Mouse (Mus musculus) MEL (cell line): ENCODE results near the gene Mme. TPM values are rescaled to one million over a fixed set of nuclear protein-coding genes. Genes with fewer than 3 reads are reported as not detected.

Source experiments
- DNase-seq: peaks from one replicate; pipeline ENCODE4 v3.0.0; 2011; ENCODE audit warnings: low read depth, low spot score
- H3K27ac ChIP-seq: 2 replicates; pipeline ENCODE4 v1.5.1; 2012; ENCODE audit warnings: low read depth, mild to moderate bottlenecking, control low read depth, low read length, moderate library complexity; ENCODE audit not compliant: control insufficient read depth
- H3K27me3 ChIP-seq, 2 experiments: fragments of 150-350 bp in 1 of 2; sonication (generic) in 1 of 2; 2 replicates each; pipeline ENCODE4 v1.6.1; 2012; ENCODE audit warnings: low read length in 2 of 2, mild to moderate bottlenecking in 2 of 2, improper control_type of control experiment in 1 of 2, moderate library complexity in 1 of 2; ENCODE audit not compliant: insufficient read depth in 2 of 2, control insufficient read depth in 1 of 2
- H3K36me3 ChIP-seq, 2 experiments: 2 replicates each; pipeline ENCODE4 v1.6.1; 2012 to 2014; ENCODE audit warnings: low read length in 2 of 2, improper control_type of control experiment in 1 of 2, inconsistent platforms in 1 of 2, mild to moderate bottlenecking in 1 of 2; ENCODE audit not compliant: insufficient read depth in 2 of 2, control insufficient read depth in 1 of 2
- H3K4me1 ChIP-seq, 2 experiments: fragments of 150-350 bp in 1 of 2; sonication (generic) in 1 of 2; 2 replicates each; pipeline ENCODE4 v1.6.1; 2012; ENCODE audit warnings: low read length in 2 of 2, improper control_type of control experiment in 1 of 2, mild to moderate bottlenecking in 1 of 2; ENCODE audit not compliant: insufficient read depth in 2 of 2, control insufficient read depth in 1 of 2
- H3K4me3 ChIP-seq, 2 experiments: fragments of 150-350 bp in 1 of 2; sonication (generic) in 1 of 2; 2 replicates each; pipeline ENCODE4 v1.5.1; 2012; ENCODE audit warnings: low read depth in 2 of 2, low read length in 2 of 2, mild to moderate bottlenecking in 2 of 2, moderate library complexity in 2 of 2, control low read depth in 1 of 2, improper control_type of control experiment in 1 of 2; ENCODE audit not compliant: control insufficient read depth in 1 of 2, insufficient read depth in 1 of 2
- H3K79me2 ChIP-seq: 2 replicates; pipeline ENCODE4 v1.6.1; 2012; ENCODE audit warnings: mild to moderate bottlenecking, low read length, moderate library complexity; ENCODE audit not compliant: control insufficient read depth, poor library complexity, insufficient read depth
- H3K9ac ChIP-seq: 2 replicates; pipeline ENCODE4 v1.6.1; 2012; ENCODE audit warnings: low read depth, mild to moderate bottlenecking, control low read depth, low read length, moderate library complexity; ENCODE audit not compliant: control insufficient read depth, poor library complexity, severe bottlenecking
- H3K9me3 ChIP-seq: fragments of 150-350 bp; sonication (generic); replicated peaks from 2 replicates; pipeline ENCODE4 v1.6.1; 2012; ENCODE audit warnings: mild to moderate bottlenecking, low read length, improper control_type of control experiment, moderate library complexity; ENCODE audit not compliant: insufficient read depth
- ELF1 ChIP-seq: IDR thresholded peaks from 2 replicates; pipeline ENCODE4 v1.6.1; 2014; ENCODE audit warnings: low read depth, mild to moderate bottlenecking, inconsistent platforms, low read length, improper control_type of control experiment, moderate library complexity
- ETS1 ChIP-seq: IDR thresholded peaks from 2 replicates; pipeline ENCODE4 v1.6.1; 2012; ENCODE audit warnings: low read depth, mild to moderate bottlenecking, inconsistent platforms, low read length, improper control_type of control experiment, moderate library complexity
- GABPA ChIP-seq: IDR thresholded peaks from 2 replicates; pipeline ENCODE4 v1.6.1; 2012; ENCODE audit warnings: low read depth, mild to moderate bottlenecking, inconsistent platforms, low read length, improper control_type of control experiment, moderate library complexity
- GATA1 ChIP-seq: IDR thresholded peaks from 2 replicates; pipeline ENCODE4 v1.6.1; 2011; ENCODE audit warnings: low read depth, low read length, improper control_type of control experiment
- HCFC1 ChIP-seq: IDR thresholded peaks from 2 replicates; pipeline ENCODE4 v1.6.1; 2012; ENCODE audit warnings: low read depth, mild to moderate bottlenecking, inconsistent platforms, low read length, improper control_type of control experiment, moderate library complexity
- MAX ChIP-seq: IDR thresholded peaks from 2 replicates; pipeline ENCODE4 v1.6.1; 2011; ENCODE audit warnings: low read length, improper control_type of control experiment
- MXI1 ChIP-seq: IDR thresholded peaks from 2 replicates; pipeline ENCODE4 v1.6.1; 2011; ENCODE audit warnings: mild to moderate bottlenecking, low read depth, low read length, improper control_type of control experiment
- MYB ChIP-seq: IDR thresholded peaks from 2 replicates; pipeline ENCODE4 v1.6.1; 2011; ENCODE audit warnings: mild to moderate bottlenecking, low read depth, low read length, improper control_type of control experiment
- MYC ChIP-seq: IDR thresholded peaks from 2 replicates; pipeline ENCODE4 v1.6.1; 2011; ENCODE audit warnings: low read depth, mild to moderate bottlenecking, low read length, improper control_type of control experiment, moderate library complexity
- NELFE ChIP-seq: IDR thresholded peaks from 2 replicates; pipeline ENCODE4 v1.6.1; 2011; ENCODE audit warnings: low read depth, low read length, improper control_type of control experiment
- NRF1 ChIP-seq: IDR thresholded peaks from 2 replicates; pipeline ENCODE4 v1.6.1; 2014; ENCODE audit warnings: low read depth, mild to moderate bottlenecking, inconsistent platforms, low read length, improper control_type of control experiment, moderate library complexity; ENCODE audit not compliant: poor library complexity, insufficient read depth, severe bottlenecking
- POLR2A ChIP-seq, 2 experiments: IDR thresholded peaks; 2 replicates each; pipeline ENCODE4 v1.6.1; 2011 to 2012; ENCODE audit warnings: low read length in 2 of 2, mild to moderate bottlenecking in 2 of 2, control low read depth in 1 of 2, improper control_type of control experiment in 1 of 2, low read depth in 1 of 2, moderate library complexity in 1 of 2; ENCODE audit not compliant: control insufficient read depth in 1 of 2, insufficient read depth in 1 of 2, poor library complexity in 1 of 2
- POLR2AphosphoS2 ChIP-seq: IDR thresholded peaks from 2 replicates; pipeline ENCODE4 v1.6.1; 2011; ENCODE audit warnings: low read length, improper control_type of control experiment
- POLR2AphosphoS5 ChIP-seq: IDR thresholded peaks from 2 replicates; pipeline ENCODE4 v1.6.1; 2012; ENCODE audit warnings: low read depth, borderline replicate concordance, mild to moderate bottlenecking, inconsistent platforms, low read length, moderate library complexity, mixed read lengths
- SIN3A ChIP-seq: IDR thresholded peaks from 2 replicates; pipeline ENCODE4 v1.6.1; 2012; ENCODE audit warnings: low read length, improper control_type of control experiment, inconsistent platforms
- SMC3 ChIP-seq: IDR thresholded peaks from 2 replicates; pipeline ENCODE4 v1.6.1; 2011; ENCODE audit warnings: low read depth, low read length, improper control_type of control experiment
- TBP ChIP-seq: IDR thresholded peaks from 2 replicates; pipeline ENCODE4 v1.8.0; 2011; ENCODE audit warnings: low read depth, low read length, improper control_type of control experiment
- USF1 ChIP-seq: IDR thresholded peaks from 2 replicates; pipeline ENCODE4 v1.6.1; 2014; ENCODE audit warnings: low read depth, mild to moderate bottlenecking, inconsistent platforms, low read length, improper control_type of control experiment, moderate library complexity
- ZC3H11A ChIP-seq: IDR thresholded peaks from 2 replicates; pipeline ENCODE4 v1.6.1; 2012; ENCODE audit warnings: low read depth, mild to moderate bottlenecking, inconsistent platforms, low read length, improper control_type of control experiment
- ZKSCAN1 ChIP-seq: IDR thresholded peaks from 2 replicates; pipeline ENCODE4 v1.6.1; 2012; ENCODE audit warnings: low read depth, mild to moderate bottlenecking, inconsistent platforms, low read length, improper control_type of control experiment, moderate library complexity
- ZMIZ1 ChIP-seq: IDR thresholded peaks from 2 replicates; pipeline ENCODE4 v1.6.1; 2012; ENCODE audit warnings: low read depth, mild to moderate bottlenecking, inconsistent platforms, low read length, improper control_type of control experiment, moderate library complexity
- ZNF384 ChIP-seq: IDR thresholded peaks from 2 replicates; pipeline ENCODE4 v1.6.1; 2012; ENCODE audit warnings: low read depth, mild to moderate bottlenecking, inconsistent platforms, low read length, improper control_type of control experiment
- polyA plus RNA-seq, 2 experiments: library from polyadenylated mRNA; stranded (reverse) in 1 of 2; unstranded in 1 of 2; fragments of >175 nt in 1 of 2; fragments of >200 nt in 1 of 2; gene quantifications; 2 replicates each; pipeline versions ENCODE4 v1.2.1 to v1.2.4; 2012; ENCODE audit warnings: low replicate concordance in 2 of 2, low read depth in 1 of 2; ENCODE audit not compliant: insufficient read length in 2 of 2, insufficient read depth in 1 of 2, missing spikeins in 1 of 2
- total RNA-seq: library from RNA; depleted of rRNA; stranded (reverse); fragments of 300-350 nt; gene quantifications from 2 replicates; pipeline ENCODE4 v1.2.3, GENCODE M21; 2012

Mme gene
- total and polyA plus RNA-seq, 3 experiments = not detected

DNA sequence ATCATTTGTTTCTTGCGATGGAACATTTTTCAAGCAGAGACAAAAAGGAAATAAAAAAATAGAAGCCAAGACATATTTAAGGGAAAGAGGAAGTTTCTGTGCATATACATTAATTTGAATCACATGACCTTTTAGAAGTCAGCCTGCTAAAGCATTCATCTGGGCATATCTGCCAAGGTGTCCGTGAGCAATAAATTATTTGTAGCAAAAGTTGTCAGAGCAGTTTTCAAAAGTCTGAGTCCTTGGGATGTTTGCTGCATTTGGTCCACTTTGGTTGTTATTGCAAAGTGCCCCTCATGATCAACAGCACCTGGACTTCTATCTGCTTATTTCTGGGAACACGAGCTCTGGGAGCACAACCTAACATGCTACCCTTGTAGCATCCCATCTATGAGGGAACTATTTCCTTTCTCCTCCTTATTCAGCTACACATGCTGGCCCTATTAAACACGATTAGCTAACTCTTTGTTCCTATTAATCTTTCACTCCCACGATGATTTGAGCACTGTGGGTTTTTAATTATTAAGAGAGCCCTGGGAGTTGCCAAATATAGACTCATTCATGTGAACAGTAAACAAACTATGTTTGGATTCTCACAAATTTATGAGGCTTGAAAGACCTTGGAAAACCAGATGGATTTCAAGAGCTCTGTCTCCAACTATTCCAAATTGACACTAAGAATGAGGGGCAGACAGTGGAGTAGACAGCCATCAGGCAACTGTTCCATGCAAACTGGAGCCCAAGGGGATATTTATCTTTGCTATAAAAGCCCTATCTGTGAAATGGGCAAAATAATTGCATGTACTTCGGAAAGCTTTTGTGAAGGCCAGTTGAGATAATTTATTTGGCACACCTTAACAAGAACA is 171.9 kb downstream of the Mme start:
- no peaks in the 10 kb centered on the region for H3K36me3 ChIP-seq
- DNase-seq = no peak
- H3K79me2 ChIP-seq = no peaks in the 10 kb centered on the region
- no peak overlapping the region for H3K27ac ChIP-seq
- H3K4me1 ChIP-seq = no peaks in the 10 kb centered on the region
- H3K9ac ChIP-seq = no peak overlapping the region
- H3K27me3 ChIP-seq = no peaks in the 10 kb centered on the region
- TF ChIP-seq MYB = no peak
- no peak for TF ChIP-seq MYC
- no peak for TF ChIP-seq USF1
- TF ChIP-seq POLR2AphosphoS2 = no peak
- no peak for TF ChIP-seq MAX
- TF ChIP-seq ZKSCAN1 = no peak
- TF ChIP-seq GATA1 = no peak
- TF ChIP-seq, all 39 proteins: peak for 0
- Histone ChIP-seq H3K4me3 (no peak overlapping the region), H3K9me3 (no peaks in the 10 kb centered on the region)

DNA sequence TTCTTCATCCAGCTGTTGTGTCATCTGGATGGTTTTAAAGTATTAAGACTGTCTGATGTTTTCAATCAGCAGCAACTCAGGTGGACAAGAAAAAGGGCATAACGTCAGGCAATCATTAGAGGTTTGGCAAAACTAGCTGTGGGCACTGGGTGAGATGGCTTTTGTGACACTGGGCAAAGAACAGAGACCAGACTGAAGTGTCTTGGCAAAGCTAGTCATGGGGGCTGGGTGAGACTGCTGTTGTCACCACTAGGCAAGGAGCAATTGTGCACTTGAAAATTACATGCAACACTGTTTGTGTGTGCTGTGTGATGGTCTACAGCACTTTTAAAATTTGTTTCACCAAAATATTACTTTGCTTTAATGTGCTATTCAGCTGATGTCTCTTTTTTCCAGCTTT is 175.9 kb downstream of the Mme start:
- Histone ChIP-seq H3K36me3 (no peaks in the 10 kb centered on the region), H3K4me3 (no peak overlapping the region), H3K4me1 (no peaks in the 10 kb centered on the region), H3K27ac (no peak overlapping the region), H3K27me3 (no peaks in the 10 kb centered on the region), H3K79me2 (no peaks in the 10 kb centered on the region), H3K9me3 (no peaks in the 10 kb centered on the region), H3K9ac (no peak overlapping the region)
- TF ChIP-seq ELF1 = no peak
- no peak for TF ChIP-seq HCFC1
- TF ChIP-seq SIN3A = no peak
- no peak for TF ChIP-seq NELFE
- no peak for TF ChIP-seq MYB
- TF ChIP-seq MXI1 = no peak
- TF ChIP-seq TBP = no peak
- TF ChIP-seq POLR2A (IDR thresholded peaks at IDR 0.05; ENCODE audit: control insufficient read depth in 1 of 2, insufficient read depth in 1 of 2, low read depth in 1 of 2, low read length in 2 of 2, poor library complexity in 1 of 2) = no peak
- no peak for TF ChIP-seq ZMIZ1
- TF ChIP-seq SMC3 = no peak
- no peak for TF ChIP-seq ETS1
- no peak for TF ChIP-seq MAX
- TF ChIP-seq ZNF384 = no peak
- no peak for TF ChIP-seq POLR2AphosphoS5
- no peak for TF ChIP-seq NRF1
- no peak for TF ChIP-seq GABPA
- no peak for TF ChIP-seq POLR2AphosphoS2
- TF ChIP-seq ZC3H11A = no peak
- no peak for DNase-seq
